Mouse (Mus musculus): ENCODE measurements at regions not wholly inside any gene's neighbourhood (a gene's known extent, or its start where the extent isn't known, plus 50 kb on each side); places are given as distances from the start of the nearest gene placed in this dataset.

DNA sequence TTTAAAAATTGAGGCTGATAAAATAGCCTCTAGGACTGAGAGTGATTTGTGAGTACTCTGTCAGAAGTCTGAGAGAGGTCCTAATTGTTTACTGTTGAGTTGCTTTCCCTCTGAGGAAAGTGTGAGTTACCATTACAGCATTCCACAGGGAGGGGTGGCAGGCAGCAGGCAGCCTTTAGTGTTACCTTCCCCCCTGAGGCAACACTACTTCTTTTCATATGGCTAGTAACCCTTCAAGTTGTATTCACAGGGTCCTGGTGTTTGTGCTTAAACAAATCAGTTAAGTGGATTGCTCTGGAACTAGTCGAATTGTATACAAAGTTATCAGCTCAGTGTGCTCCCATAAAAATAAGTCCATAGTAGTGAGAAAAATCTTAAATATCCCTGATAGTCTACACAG is 2845.7 kb upstream of the Gm7489 start:
- no peak for TF ChIP-seq CTCF (IDR thresholded peaks at IDR 0.05; ENCODE audit: low read depth, low read length)
- TF ChIP-seq GATA1 (IDR thresholded peaks at IDR 0.05; ENCODE audit: borderline replicate concordance, low read length), result no peak
- no peak for TF ChIP-seq POLR2AphosphoS5 (IDR thresholded peaks at IDR 0.05; ENCODE audit: insufficient replicate concordance, low read depth, low read length)
- TF ChIP-seq TAL1 (conservative IDR thresholded peaks at IDR 0.05; ENCODE audit: low read depth, low read length), result no peak
